Mouse (Mus musculus) lung, embryonic 15.5 days (tissue): Measurements from ENCODE around the gene Clasp2. TPM values are rescaled to one million over a fixed set of nuclear protein-coding genes. Genes with fewer than 3 reads are reported as not detected.

Source experiments
- ATAC-seq: fragments of 200-750 bp; cut with Nextera tagmentation; 2 replicates; pipeline ENCODE4 v1.8.0; 2017; ENCODE audit warnings: moderate number of reproducible peaks, borderline replicate concordance; ENCODE audit not compliant: low FRiP score, low TSS enrichment; ENCODE audit errors: extremely low read depth
- H3K27ac ChIP-seq: fragments of 300-500 bp; sonication (generic); 2 replicates; pipeline ENCODE4 v1.5.1; 2015; ENCODE audit warnings: moderate library complexity, mild to moderate bottlenecking, inconsistent platforms
- H3K27me3 ChIP-seq: fragments of 300-500 bp; sonication (generic); 2 replicates; pipeline ENCODE4 v1.6.1; 2015; ENCODE audit warnings: inconsistent platforms
- H3K36me3 ChIP-seq: fragments of 300-500 bp; sonication (generic); 2 replicates; pipeline ENCODE4 v1.6.1; 2015; ENCODE audit warnings: inconsistent platforms
- H3K4me1 ChIP-seq: fragments of 300-500 bp; sonication (generic); 2 replicates; pipeline ENCODE4 v1.6.1; 2015; ENCODE audit warnings: inconsistent platforms
- H3K4me2 ChIP-seq: fragments of 300-500 bp; sonication (generic); 2 replicates; pipeline ENCODE4 v1.6.1; 2015; ENCODE audit warnings: inconsistent platforms, mild to moderate bottlenecking, moderate library complexity
- H3K4me3 ChIP-seq: fragments of 300-500 bp; sonication (generic); 2 replicates; pipeline ENCODE4 v1.5.1; 2015; ENCODE audit warnings: mild to moderate bottlenecking, inconsistent platforms
- H3K9ac ChIP-seq: fragments of 300-500 bp; sonication (generic); 2 replicates; pipeline ENCODE4 v1.6.1; 2015; ENCODE audit warnings: inconsistent platforms
- H3K9me3 ChIP-seq: fragments of 300-500 bp; sonication (generic); 2 replicates; pipeline ENCODE4 v1.6.1; 2016; ENCODE audit warnings: inconsistent platforms
- WGBS: fragments of 180-500 bp; shearing (Covaris S2); methylation state at CpG from one replicate; pipeline ENCODE4 v1.1.7; 2015; 5-methylcytosine and 5-hydroxymethylcytosine counted together
- polyA plus RNA-seq: library from polyadenylated mRNA; unstranded; fragments of >200 nt; fragmentation: Nextera tagmentation; extraction: Ambion mirVana; gene quantifications from 2 replicates; pipeline ENCODE4 v1.2.1, GENCODE M21; 2015

Clasp2 gene
- polyA plus RNA-seq, 1 experiment from 2014 or later = 27.3 TPM

- Histone ChIP-seq H3K9ac (no peak overlapping the region), H3K4me2 (no peak overlapping the region), H3K27ac (no peak overlapping the region), H3K4me3 (no peak overlapping the region), H3K9me3 (no peaks in the 10 kb centered on the region), H3K27me3 (no peaks in the 10 kb centered on the region), H3K36me3 (no peaks in the 10 kb centered on the region), H3K4me1 (no peaks in the 10 kb centered on the region)
- 79% methylated on average over 18 of the region's 18 CpGs for WGBS
- peak; percentile 27; the same call in 1 of the 2 replicates for ATAC-seq
Observed at GRCm38 (mm10) chr9:113726991-113727680, 14.1 kb upstream of the Clasp2 start.

GRCm38 (mm10) chr9:113731540-113731939 is 9.7 kb upstream of the Clasp2 start:
- Histone ChIP-seq H3K9ac (no peak overlapping the region), H3K27me3 (peaks cover 3% of the 10 kb centered on the region; the same call in 1 of the 2 replicates), H3K27ac (no peak overlapping the region), H3K36me3 (no peaks in the 10 kb centered on the region), H3K4me2 (no peak overlapping the region), H3K4me1 (no peaks in the 10 kb centered on the region), H3K4me3 (no peak overlapping the region), H3K9me3 (no peaks in the 10 kb centered on the region)
- WGBS = 72% methylated on average over 3 of the region's 3 CpGs
- ATAC-seq = no peak

GRCm38 (mm10) chr9:113735920-113736319 is 5.4 kb upstream of the Clasp2 start:
- no peak overlapping the region for H3K27ac ChIP-seq
- no peak overlapping the region for H3K9ac ChIP-seq
- peaks cover 6% of the 10 kb centered on the region; the same call in 1 of the 2 replicates for H3K4me1 ChIP-seq
- H3K36me3 ChIP-seq = no peaks in the 10 kb centered on the region
- no peak overlapping the region for H3K4me2 ChIP-seq
- no peak overlapping the region for H3K4me3 ChIP-seq
- H3K9me3 ChIP-seq = no peaks in the 10 kb centered on the region
- H3K27me3 ChIP-seq = peaks cover 3% of the 10 kb centered on the region; the same call in 1 of the 2 replicates
- ATAC-seq = no peak

GRCm38 (mm10) chr9:113738021-113738420 is 3.3 kb upstream of the Clasp2 start:
- H3K9me3 ChIP-seq = no peaks in the 10 kb centered on the region
- 74% methylated on average over 9 of the region's 9 CpGs for WGBS
- no peak overlapping the region for H3K4me2 ChIP-seq
- no peaks in the 10 kb centered on the region for H3K36me3 ChIP-seq
- H3K27me3 ChIP-seq = peaks cover 3% of the 10 kb centered on the region; the same call in 1 of the 2 replicates
- peaks cover 6% of the 10 kb centered on the region; the same call in 1 of the 2 replicates for H3K4me1 ChIP-seq
- no peak overlapping the region for H3K27ac ChIP-seq
- ATAC-seq = no peak
- H3K4me3 ChIP-seq = no peak overlapping the region
- H3K9ac ChIP-seq = no peak overlapping the region

GRCm38 (mm10) chr9:113738941-113739340 is 2.3 kb upstream of the Clasp2 start:
- 68% methylated on average over 6 of the region's 6 CpGs for WGBS
- no peak for ATAC-seq
- no peaks in the 10 kb centered on the region for H3K27me3 ChIP-seq
- no peak overlapping the region for H3K27ac ChIP-seq
- H3K4me3 ChIP-seq = no peak overlapping the region
- H3K4me2 ChIP-seq = no peak overlapping the region
- H3K9ac ChIP-seq = no peak overlapping the region
- H3K36me3 ChIP-seq = no peaks in the 10 kb centered on the region
- peaks cover 8% of the 10 kb centered on the region for H3K4me1 ChIP-seq
- H3K9me3 ChIP-seq = no peaks in the 10 kb centered on the region

- Histone ChIP-seq H3K4me3 (peak overlapping the region; percentile 95), H3K27ac (peak overlapping the region; percentile 85), H3K9ac (peak overlapping the region; percentile 74), H3K9me3 (no peaks in the 10 kb centered on the region), H3K4me2 (peak overlapping the region; percentile 93), H3K4me1 (peaks cover 11% of the 10 kb centered on the region), H3K27me3 (no peaks in the 10 kb centered on the region), H3K36me3 (no peaks in the 10 kb centered on the region)
- under 1% methylated on average over 64 of the region's 64 CpGs for WGBS
- peak; percentile 57 for ATAC-seq
Observed at GRCm38 (mm10) chr9:113741637-113742137, 414 bp downstream of the Clasp2 start.

- Histone ChIP-seq H3K4me1 (peaks cover 11% of the 10 kb centered on the region), H3K4me2 (peak overlapping the region; percentile 93), H3K36me3 (no peaks in the 10 kb centered on the region), H3K4me3 (peak overlapping the region; percentile 95), H3K27ac (no peak overlapping the region), H3K9ac (peak overlapping the region; percentile 74), H3K27me3 (no peaks in the 10 kb centered on the region), H3K9me3 (no peaks in the 10 kb centered on the region)
- 2% methylated on average over 17 of the region's 17 CpGs for WGBS
- no peak for ATAC-seq
Observed at GRCm38 (mm10) chr9:113742361-113742794, 1.1 kb downstream of the Clasp2 start.

GRCm38 (mm10) chr9:113743291-113743690 is 2.0 kb downstream of the Clasp2 start:
- Histone ChIP-seq H3K9me3 (no peaks in the 10 kb centered on the region), H3K9ac (no peak overlapping the region), H3K4me2 (no peak overlapping the region), H3K4me3 (no peak overlapping the region), H3K4me1 (peaks cover 11% of the 10 kb centered on the region), H3K27ac (no peak overlapping the region), H3K27me3 (no peaks in the 10 kb centered on the region), H3K36me3 (no peaks in the 10 kb centered on the region)
- no peak for ATAC-seq
- whole genome bisulfite sequencing = 54% methylated on average over 3 of the region's 3 CpGs

GRCm38 (mm10) chr9:113749356-113749755 is 8.1 kb downstream of the Clasp2 start:
- Histone ChIP-seq H3K4me2 (no peak overlapping the region), H3K36me3 (peaks cover 5% of the 10 kb centered on the region; the same call in 1 of the 2 replicates), H3K4me3 (no peak overlapping the region), H3K9ac (no peak overlapping the region), H3K9me3 (no peaks in the 10 kb centered on the region), H3K4me1 (no peaks in the 10 kb centered on the region), H3K27me3 (no peaks in the 10 kb centered on the region), H3K27ac (no peak overlapping the region)
- WGBS = 54% methylated on average over 7 of the region's 7 CpGs
- no peak for ATAC-seq

- Histone ChIP-seq H3K36me3 (peaks cover 8% of the 10 kb centered on the region), H3K4me3 (no peak overlapping the region), H3K4me2 (no peak overlapping the region), H3K27ac (no peak overlapping the region), H3K9me3 (no peaks in the 10 kb centered on the region), H3K4me1 (no peaks in the 10 kb centered on the region), H3K27me3 (no peaks in the 10 kb centered on the region), H3K9ac (no peak overlapping the region)
- 0 out of 2 replicates have a peak, but pooled peaks have one; percentile 39 for ATAC-seq
- WGBS = 79% methylated on average over 15 of the region's 15 CpGs
Observed at GRCm38 (mm10) chr9:113755888-113756719, 14.8 kb downstream of the Clasp2 start.

GRCm38 (mm10) chr9:113758472-113758871 is 17.2 kb downstream of the Clasp2 start:
- no peak for ATAC-seq
- peaks cover 11% of the 10 kb centered on the region for H3K36me3 ChIP-seq
- no peak overlapping the region for H3K4me3 ChIP-seq
- H3K27me3 ChIP-seq = no peaks in the 10 kb centered on the region
- H3K9me3 ChIP-seq = no peaks in the 10 kb centered on the region
- H3K4me2 ChIP-seq = no peak overlapping the region
- H3K27ac ChIP-seq = no peak overlapping the region
- H3K4me1 ChIP-seq = no peaks in the 10 kb centered on the region
- no peak overlapping the region for H3K9ac ChIP-seq
- 94% methylated on average over 10 of the region's 10 CpGs for WGBS

- peaks cover 11% of the 10 kb centered on the region for H3K36me3 ChIP-seq
- H3K4me1 ChIP-seq = no peaks in the 10 kb centered on the region
- no peak overlapping the region for H3K4me2 ChIP-seq
- H3K4me3 ChIP-seq = no peak overlapping the region
- H3K27ac ChIP-seq = no peak overlapping the region
- no peak overlapping the region for H3K9ac ChIP-seq
- no peak for ATAC-seq
- no peaks in the 10 kb centered on the region for H3K9me3 ChIP-seq
- WGBS = 100% methylated on average over 1 of the region's 1 CpGs
- H3K27me3 ChIP-seq = no peaks in the 10 kb centered on the region
Observed at GRCm38 (mm10) chr9:113759684-113760083, 18.4 kb downstream of the Clasp2 start.
